Mouse (Mus musculus) embryo, embryonic 10.5 days (tissue): ENCODE measurements around the gene Mpp6.

Experiments
- DNase-seq: peaks from one replicate; pipeline ENCODE4 v3.0.0-alpha.2; 2015; ENCODE audit warnings: low spot score

Gene Mpp6

GRCm38 (mm10) chr6:50149378-50149777, 39.3 kb downstream of the Mpp6 start:
- no peak for DNase-seq

- no peak for DNase-seq
These were observed 49.8 kb downstream of the Mpp6 start for GRCm38 (mm10) chr6:50159842-50160241.

- DNase-seq: no peak
These were observed 53.0 kb downstream of the Mpp6 start for GRCm38 (mm10) chr6:50163013-50163412.

GRCm38 (mm10) chr6:50168821-50169220, 58.8 kb downstream of the Mpp6 start:
- no peak for DNase-seq

GRCm38 (mm10) chr6:50169771-50170170, 59.7 kb downstream of the Mpp6 start:
- no peak for DNase-seq

GRCm38 (mm10) chr6:50175736-50176135, 65.7 kb downstream of the Mpp6 start:
- no peak for DNase-seq

GRCm38 (mm10) chr6:50180189-50180588, 70.1 kb downstream of the Mpp6 start:
- DNase-seq: no peak

- no peak for DNase-seq
These were observed 77.9 kb downstream of the Mpp6 start for GRCm38 (mm10) chr6:50187955-50188354.

GRCm38 (mm10) chr6:50189376-50189775, 79.3 kb downstream of the Mpp6 start:
- DNase-seq: no peak

GRCm38 (mm10) chr6:50191605-50192004, 81.6 kb downstream of the Mpp6 start:
- no peak for DNase-seq

- DNase-seq: no peak
These were observed 82.1 kb downstream of the Mpp6 start for GRCm38 (mm10) chr6:50192169-50192568.

- no peak for DNase-seq
These were observed 82.8 kb downstream of the Mpp6 start for GRCm38 (mm10) chr6:50192822-50193221.

- no peak for DNase-seq
These were observed 83.8 kb downstream of the Mpp6 start for GRCm38 (mm10) chr6:50193851-50194250.

- DNase-seq: no peak
These were observed 94.3 kb downstream of the Mpp6 start for GRCm38 (mm10) chr6:50204356-50204755.

GRCm38 (mm10) chr6:50205093-50205492, 95.1 kb downstream of the Mpp6 start:
- DNase-seq: no peak

GRCm38 (mm10) chr6:50214711-50215372, 104.8 kb downstream of the Mpp6 start:
- no peak for DNase-seq

- no peak for DNase-seq
These were observed 105.3 kb downstream of the Mpp6 start for GRCm38 (mm10) chr6:50215373-50215745.

- DNase-seq: no peak
These were observed 105.9 kb downstream of the Mpp6 start for GRCm38 (mm10) chr6:50215986-50216385.

GRCm38 (mm10) chr6:50218628-50219027, 108.6 kb downstream of the Mpp6 start:
- no peak for DNase-seq

GRCm38 (mm10) chr6:50219066-50219465, 109.0 kb downstream of the Mpp6 start:
- DNase-seq: no peak

- DNase-seq: peak; percentile 21
These were observed 110.8 kb downstream of the Mpp6 start for GRCm38 (mm10) chr6:50220863-50221262.

GRCm38 (mm10) chr6:50222351-50222750, 112.3 kb downstream of the Mpp6 start:
- no peak for DNase-seq

GRCm38 (mm10) chr6:50222986-50223385, 112.9 kb downstream of the Mpp6 start:
- DNase-seq: no peak

GRCm38 (mm10) chr6:50223606-50224005, 113.6 kb downstream of the Mpp6 start:
- no peak for DNase-seq
